Mouse (Mus musculus) left cerebral cortex, postnatal 10 days (tissue): Measurements from ENCODE around the gene Olfr815. TPM values are rescaled to one million over a fixed set of nuclear protein-coding genes. Genes with fewer than 3 reads are reported as not detected.
"Not testable (repeated sequence)": the region's sequence is repeated elsewhere in the genome, so short reads cannot be mapped to it uniquely, and the experiment has no call there.

Source experiments
- DNase-seq, 2 experiments: peaks; one replicate each; pipeline ENCODE4 v3.0.0; 2021 to 2022; ENCODE audit warnings: low spot score in 2 of 2, mixed read lengths in 1 of 2; ENCODE audit errors: extremely low spot score in 1 of 2
- intact Hi-C: fragments of 180-260 bp; cut with DNase I; formaldehyde crosslinking; loops from one replicate; pipeline ENCODE4 v1.15.1; 2025
- total RNA-seq, 2 experiments: library from RNA; stranded (reverse); gene quantifications; 2 replicates each; pipeline ENCODE4 v1.2.3; 2021

The Olfr815 gene
- not detected for total RNA-seq

- intact Hi-C loops, DNase-seq: not testable (repeated sequence)
These were observed at the start of gene Olfr815 for GRCm38 (mm10) chr10:129905767-129906166. TSS of gene Olfr815 (minus strand) at chr10:129905867.

DNA sequence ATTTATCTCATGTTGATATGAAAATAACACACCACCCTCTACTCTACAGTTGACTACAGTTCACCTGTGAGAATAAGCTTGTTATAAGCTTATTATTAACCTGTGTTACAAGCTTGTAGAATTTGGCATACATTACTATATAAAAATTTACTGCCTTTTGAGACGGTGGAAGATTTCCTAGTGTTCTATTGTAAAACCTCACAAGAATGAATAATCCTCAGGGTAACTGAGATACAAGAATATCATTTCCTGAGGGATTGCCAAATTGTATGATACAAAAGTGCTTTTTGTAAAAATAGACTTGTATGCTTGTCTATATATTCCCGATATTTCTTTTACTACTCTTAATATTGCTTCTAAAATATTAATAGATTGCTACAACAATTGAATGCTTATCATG lies 43.3 kb upstream of the Olfr815 start, which contains the start of gene Olfr818:
Olfr818 (minus strand) TSS at position 101 of the 400 bp plus-strand sequence.
- intact Hi-C loops, result no loop called here
- no peak for DNase-seq

DNA sequence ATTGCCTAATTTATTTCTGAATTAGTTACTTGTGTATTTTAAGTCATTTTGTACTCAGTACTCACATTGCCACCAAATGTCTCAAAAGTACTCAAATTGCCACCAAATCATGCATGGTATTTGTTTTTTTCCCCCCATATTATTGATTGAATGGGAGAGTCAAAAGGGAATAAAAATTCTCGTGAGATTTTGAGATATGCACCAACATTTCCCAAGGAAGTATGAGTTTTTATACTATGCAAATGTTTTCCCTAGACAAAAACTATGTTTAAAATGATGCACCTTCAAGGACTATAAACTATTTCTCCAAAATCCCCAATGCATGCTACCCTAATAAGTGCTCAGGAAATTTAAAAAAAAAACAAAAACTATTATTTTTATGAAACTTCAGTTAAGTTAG lies 9.8 kb upstream of the Olfr815 start, which contains the start of gene Olfr816:
Olfr816 (minus strand) TSS at position 101 of the 400 bp plus-strand sequence.
- DNase-seq, result no peak
- intact Hi-C loops, result no loop called here

DNA sequence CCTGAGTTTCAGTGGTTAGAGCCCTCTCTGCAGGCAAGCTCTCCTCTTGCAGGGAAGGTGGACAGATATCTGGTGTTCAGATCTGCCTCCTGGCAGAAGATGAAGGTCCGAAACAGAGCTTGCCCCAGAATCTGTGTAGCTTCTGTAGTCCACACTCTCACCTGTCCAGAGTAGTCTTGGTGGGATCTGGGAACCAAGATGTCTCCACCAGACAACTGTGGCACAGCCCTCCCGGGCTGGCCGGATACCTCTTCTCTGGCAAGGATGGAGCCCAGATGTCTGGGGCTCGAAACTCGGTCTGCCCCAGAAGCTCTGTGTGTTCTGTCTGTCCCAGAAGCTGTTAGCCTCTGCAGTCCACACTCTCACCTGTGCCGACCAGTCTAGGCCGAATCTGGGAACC lies 19.7 kb downstream of the Olfr815 start:
- intact Hi-C loops, result no loop called here
- no peak for DNase-seq

GRCm38 (mm10) chr10:129885496-129885895 lies 20.2 kb downstream of the Olfr815 start:
- DNase-seq, intact Hi-C loops: not testable (repeated sequence)

- DNase-seq, intact Hi-C loops: not testable (repeated sequence)
These were observed 25.9 kb downstream of the Olfr815 start, which contains the start of gene Olfr814 for GRCm38 (mm10) chr10:129879751-129880150. TSS of gene Olfr814 (minus strand) at chr10:129879851.

GRCm38 (mm10) chr10:129855067-129855466 lies 50.6 kb downstream of the Olfr815 start, which contains the start of gene Olfr813:
TSS of gene Olfr813 (plus strand) at chr10:129855367.
- intact Hi-C loops, result no loop called here
- DNase-seq, result no peak

Other genes with a start within 250 kb of the Olfr815 start
- not detected for gene Olfr800, start 248.2 kb downstream of the Olfr815 start, total RNA-seq
- not detected for gene Olfr801, start 232.0 kb downstream of the Olfr815 start, total RNA-seq
- gene Olfr802, start 217.7 kb downstream of the Olfr815 start, total RNA-seq, result under 1 TPM in 1 of 2 experiments, not detected in 1; 0.13 TPM
- not detected for gene Olfr803, start 211.6 kb downstream of the Olfr815 start, total RNA-seq
- not detected for gene Olfr804, start 202.7 kb downstream of the Olfr815 start, total RNA-seq
- gene Olfr805, start 176.5 kb downstream of the Olfr815 start, total RNA-seq, result not detected
- not detected for gene Olfr806, start 163.9 kb downstream of the Olfr815 start, total RNA-seq
- gene Olfr807, start 148.1 kb downstream of the Olfr815 start, total RNA-seq, result not detected
- not detected for gene Olfr808, start 140.4 kb downstream of the Olfr815 start, total RNA-seq
- gene Olfr809, start 131.2 kb downstream of the Olfr815 start, total RNA-seq, result not detected
- gene Olfr810, start 111.0 kb downstream of the Olfr815 start, total RNA-seq, result not detected
- not detected for gene Olfr811, start 101.5 kb downstream of the Olfr815 start, total RNA-seq
- not detected for gene Olfr812, start 59.8 kb downstream of the Olfr815 start, total RNA-seq
- not detected for gene Olfr813, start 50.5 kb downstream of the Olfr815 start, total RNA-seq
- not detected for gene Olfr814, start 26.0 kb downstream of the Olfr815 start, total RNA-seq
- gene Olfr816, start 9.7 kb upstream of the Olfr815 start, total RNA-seq, result not detected
- gene Olfr818, start 43.2 kb upstream of the Olfr815 start, total RNA-seq, result not detected
- not detected for gene Olfr819, start 61.4 kb upstream of the Olfr815 start, total RNA-seq
- gene Olfr247, start 70.3 kb upstream of the Olfr815 start, total RNA-seq, result not detected
- gene Gm10310, start 79.2 kb upstream of the Olfr815 start, total RNA-seq, result not detected
- gene Olfr820, start 106.8 kb upstream of the Olfr815 start, total RNA-seq, result not detected
- not detected for gene Olfr821, start 124.5 kb upstream of the Olfr815 start, total RNA-seq
- not detected for gene Olfr822, start 165.3 kb upstream of the Olfr815 start, total RNA-seq
- not detected for gene Olfr823, start 209.5 kb upstream of the Olfr815 start, total RNA-seq
- gene Olfr824, start 224.1 kb upstream of the Olfr815 start, total RNA-seq, result not detected